Mouse (Mus musculus): ENCODE measurements around the gene Smtnl1.

DNA sequence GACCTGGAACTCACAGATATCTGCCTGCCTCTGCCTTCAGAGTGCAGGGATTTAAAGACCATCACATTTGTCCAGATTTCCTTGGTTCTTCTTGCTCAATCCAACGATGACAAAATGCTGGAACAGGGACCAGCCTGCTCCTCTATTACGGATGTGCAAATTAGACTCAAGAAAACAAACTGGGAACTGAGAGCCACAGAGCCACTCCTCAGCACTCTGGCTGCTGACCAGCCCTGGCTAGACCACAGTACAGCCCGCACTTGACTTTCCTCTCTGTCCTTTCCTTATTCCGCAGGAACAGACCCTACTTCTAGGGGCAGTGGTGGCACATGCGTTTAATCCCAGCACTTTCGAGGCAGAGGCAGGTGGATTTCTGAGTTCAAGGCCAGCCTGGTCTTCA, 52.0 kb downstream of the Smtnl1 start:
- TF ChIP-seq GATA1 (IDR thresholded peaks at IDR 0.05; ENCODE audit: low read length) (no peak), TAL1 (IDR thresholded peaks at IDR 0.05; ENCODE audit: low read length) (no peak)
